Mouse (Mus musculus): ENCODE data around the gene Man2b1.

DNA sequence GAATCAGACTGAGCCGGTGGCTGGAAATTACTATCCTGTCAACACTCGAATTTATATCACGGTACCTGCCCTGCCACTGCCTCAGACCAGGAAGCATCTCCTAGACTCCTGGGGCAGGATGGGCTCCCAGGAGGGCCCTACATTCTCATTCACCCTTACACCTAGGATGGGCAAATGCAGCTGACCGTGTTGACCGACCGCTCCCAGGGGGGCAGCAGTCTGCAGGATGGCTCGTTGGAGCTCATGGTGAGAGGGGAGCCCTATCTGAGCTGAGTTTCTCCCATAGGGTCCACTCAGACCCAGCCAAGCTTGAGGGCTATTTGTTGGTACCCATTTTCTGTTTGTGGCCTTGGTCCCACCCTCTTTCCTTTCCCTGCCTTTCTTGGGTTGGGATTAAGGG is 12.5 kb downstream of the Man2b1 start:
- no peak for TF ChIP-seq POLR2A (IDR thresholded peaks at IDR 0.05; ENCODE audit: borderline replicate concordance, control insufficient read depth, low read depth, low read length)
- TF ChIP-seq CTCF (IDR thresholded peaks at IDR 0.05; ENCODE audit: control insufficient read depth, insufficient read depth, low read length): no peak
